Mouse (Mus musculus) CH12.LX (cell line): ENCODE measurements around the gene Neurod2. TPM values are rescaled to one million over a fixed set of nuclear protein-coding genes. Genes with fewer than 3 reads are reported as not detected.
A peak's percentile ranks its signal among the peaks of the same experiment; 100 is the strongest.

Experiments used
- DNase-seq: peaks from one replicate; pipeline ENCODE4 v3.0.0-alpha.2; 2013; ENCODE audit errors: extremely low read depth
- H3K27ac ChIP-seq: 2 replicates; pipeline ENCODE4 v1.5.1; 2012; ENCODE audit warnings: low read depth, mild to moderate bottlenecking, control low read depth, moderate library complexity; ENCODE audit not compliant: insufficient read depth
- H3K27me3 ChIP-seq: replicated peaks from 2 replicates; pipeline ENCODE3; 2012; ENCODE audit warnings: inconsistent platforms
- H3K36me3 ChIP-seq, 2 experiments: replicated peaks in 1 of 2; 2 replicates each; pipeline versions ENCODE3 to v1.6.1; 2012; ENCODE audit warnings: inconsistent platforms in 1 of 2, low read length in 1 of 2, mild to moderate bottlenecking in 1 of 2, mixed read lengths in 1 of 2, moderate library complexity in 1 of 2; ENCODE audit not compliant: control insufficient read depth in 1 of 2, insufficient read depth in 1 of 2
- H3K4me1 ChIP-seq, 2 experiments: 2 replicates each; pipeline ENCODE4 v1.6.1; 2012; ENCODE audit warnings: inconsistent platforms in 1 of 2, moderate library complexity in 1 of 2; ENCODE audit not compliant: insufficient read depth in 2 of 2, control insufficient read depth in 1 of 2
- H3K4me2 ChIP-seq: 2 replicates; pipeline ENCODE4 v1.6.1; 2012; ENCODE audit warnings: low read depth, mild to moderate bottlenecking, control low read depth; ENCODE audit not compliant: poor library complexity, insufficient read depth, severe bottlenecking
- H3K4me3 ChIP-seq, 3 experiments: fragments of 150-350 bp in 1 of 3; sonication (generic) in 1 of 3; replicated peaks in 1 of 3; 2 replicates each; pipeline versions ENCODE3 to v1.5.1; 2011 to 2012; ENCODE audit warnings: low read depth in 2 of 3, low read length in 2 of 3, mild to moderate bottlenecking in 2 of 3, moderate library complexity in 2 of 3, control low read depth in 1 of 3, improper control_type of control experiment in 1 of 3, inconsistent platforms in 1 of 3, mixed read lengths in 1 of 3; ENCODE audit not compliant: poor library complexity in 1 of 3
- H3K79me2 ChIP-seq: replicated peaks from 2 replicates; pipeline ENCODE4 v1.6.1; 2012; ENCODE audit warnings: mild to moderate bottlenecking, moderate library complexity; ENCODE audit not compliant: control insufficient read depth, poor library complexity, insufficient read depth, severe bottlenecking; ENCODE audit errors: extremely low read depth
- H3K9ac ChIP-seq: 2 replicates; pipeline ENCODE4 v1.6.1; 2012; ENCODE audit warnings: low read depth, mild to moderate bottlenecking, control low read depth, moderate library complexity; ENCODE audit not compliant: insufficient read depth
- H3K9me3 ChIP-seq: replicated peaks from 2 replicates; pipeline ENCODE3; 2012; ENCODE audit warnings: low read length, inconsistent platforms, mixed read lengths
- BHLHE40 ChIP-seq: IDR thresholded peaks from 2 replicates; pipeline ENCODE4 v1.6.1; 2011; ENCODE audit warnings: mild to moderate bottlenecking, low read depth, low read length, improper control_type of control experiment
- CHD1 ChIP-seq: IDR thresholded peaks from 2 replicates; pipeline ENCODE4 v1.6.1; 2012; ENCODE audit warnings: low read depth, low read length, improper control_type of control experiment, inconsistent platforms
- CHD2 ChIP-seq: IDR thresholded peaks from 2 replicates; pipeline ENCODE4 v1.6.1; 2011; ENCODE audit warnings: low read length, improper control_type of control experiment
- CTCF ChIP-seq, 2 experiments: IDR thresholded peaks in 1 of 2; conservative IDR thresholded peaks in 1 of 2; 2 replicates each; pipeline ENCODE4 v1.5.1; 2011 to 2012; ENCODE audit warnings: low read depth in 2 of 2, low read length in 2 of 2, improper control_type of control experiment in 1 of 2, inconsistent platforms in 1 of 2, mild to moderate bottlenecking in 1 of 2, moderate library complexity in 1 of 2
- E2F4 ChIP-seq: IDR thresholded peaks from 2 replicates; pipeline ENCODE4 v1.6.1; 2011; ENCODE audit warnings: low read depth, low read length, improper control_type of control experiment; ENCODE audit not compliant: insufficient replicate concordance
- ELF1 ChIP-seq: IDR thresholded peaks from 2 replicates; pipeline ENCODE4 v1.6.1; 2014; ENCODE audit warnings: low read depth, mild to moderate bottlenecking, inconsistent platforms, low read length, improper control_type of control experiment
- EP300 ChIP-seq: IDR thresholded peaks from 2 replicates; pipeline ENCODE4 v1.6.1; 2011; ENCODE audit warnings: low read length, improper control_type of control experiment
- ETS1 ChIP-seq: conservative IDR thresholded peaks from 2 replicates; pipeline ENCODE4 v1.6.1; 2012; ENCODE audit warnings: low read depth, mild to moderate bottlenecking, inconsistent platforms, low read length, improper control_type of control experiment, moderate library complexity
- GABPA ChIP-seq: IDR thresholded peaks from 2 replicates; pipeline ENCODE4 v1.6.1; 2012; ENCODE audit warnings: low read depth, low read length, improper control_type of control experiment, inconsistent platforms; ENCODE audit not compliant: insufficient replicate concordance
- HCFC1 ChIP-seq: IDR thresholded peaks from 2 replicates; pipeline ENCODE4 v1.6.1; 2012; ENCODE audit warnings: low read depth, mild to moderate bottlenecking, inconsistent platforms, low read length, improper control_type of control experiment
- IRF4 ChIP-seq: IDR thresholded peaks from 2 replicates; pipeline ENCODE4 v1.6.1; 2014; ENCODE audit warnings: low read depth, mild to moderate bottlenecking, inconsistent platforms, low read length, improper control_type of control experiment
- JUN ChIP-seq: IDR thresholded peaks from 2 replicates; pipeline ENCODE4 v1.6.1; 2011; ENCODE audit warnings: low read depth, mild to moderate bottlenecking, low read length, improper control_type of control experiment, moderate library complexity; ENCODE audit not compliant: insufficient read depth
- JUND ChIP-seq: conservative IDR thresholded peaks from 2 replicates; pipeline ENCODE4 v1.6.1; 2011; ENCODE audit warnings: low read depth, low read length, improper control_type of control experiment
- KAT2A ChIP-seq: IDR thresholded peaks from 2 replicates; pipeline ENCODE4 v1.6.1; 2012; ENCODE audit warnings: low read length, improper control_type of control experiment, inconsistent platforms; ENCODE audit not compliant: insufficient replicate concordance
- MAFK ChIP-seq: IDR thresholded peaks from 2 replicates; pipeline ENCODE4 v1.6.1; 2011; ENCODE audit warnings: low read length, improper control_type of control experiment; ENCODE audit not compliant: insufficient replicate concordance
- MAX ChIP-seq: IDR thresholded peaks from 2 replicates; pipeline ENCODE4 v1.6.1; 2011; ENCODE audit warnings: low read length, improper control_type of control experiment
- MAZ ChIP-seq: IDR thresholded peaks from 2 replicates; pipeline ENCODE4 v1.6.1; 2012; ENCODE audit warnings: low read depth, mild to moderate bottlenecking, inconsistent platforms, low read length, improper control_type of control experiment, moderate library complexity
- MEF2A ChIP-seq: IDR thresholded peaks from 2 replicates; pipeline ENCODE4 v1.6.1; 2014; ENCODE audit warnings: low read depth, mild to moderate bottlenecking, inconsistent platforms, low read length, improper control_type of control experiment, borderline replicate concordance
- MXI1 ChIP-seq: IDR thresholded peaks from 2 replicates; pipeline ENCODE4 v1.6.1; 2011; ENCODE audit warnings: mild to moderate bottlenecking, low read depth, low read length, improper control_type of control experiment
- MYC ChIP-seq: IDR thresholded peaks from 2 replicates; pipeline ENCODE4 v1.6.1; 2011; ENCODE audit warnings: low read depth, mild to moderate bottlenecking, improper control_type of control experiment, low read length
- NELFE ChIP-seq: IDR thresholded peaks from 2 replicates; pipeline ENCODE4 v1.6.1; 2011; ENCODE audit warnings: low read depth, low read length, improper control_type of control experiment
- NRF1 ChIP-seq: IDR thresholded peaks from 2 replicates; pipeline ENCODE4 v1.6.1; 2014; ENCODE audit warnings: low read depth, mild to moderate bottlenecking, inconsistent platforms, low read length, improper control_type of control experiment, moderate library complexity
- PAX5 ChIP-seq: IDR thresholded peaks from 2 replicates; pipeline ENCODE4 v1.6.1; 2012; ENCODE audit warnings: low read length, inconsistent platforms, mixed read lengths
- POLR2A ChIP-seq: IDR thresholded peaks from 2 replicates; pipeline ENCODE4 v1.6.1; 2011; ENCODE audit warnings: low read depth, mild to moderate bottlenecking, improper control_type of control experiment, low read length
- POLR2AphosphoS2 ChIP-seq: IDR thresholded peaks from 2 replicates; pipeline ENCODE4 v1.6.1; 2011; ENCODE audit warnings: low read depth, low read length, improper control_type of control experiment
- RAD21 ChIP-seq: IDR thresholded peaks from 2 replicates; pipeline ENCODE4 v1.6.1; 2011; ENCODE audit warnings: low read depth, mild to moderate bottlenecking, low read length, improper control_type of control experiment, moderate library complexity
- RCOR1 ChIP-seq: conservative IDR thresholded peaks from 2 replicates; pipeline ENCODE4 v1.6.1; 2012; ENCODE audit warnings: low read depth, mild to moderate bottlenecking, inconsistent platforms, low read length, improper control_type of control experiment
- SIN3A ChIP-seq: IDR thresholded peaks from 2 replicates; pipeline ENCODE4 v1.6.1; 2012; ENCODE audit warnings: low read length, improper control_type of control experiment, inconsistent platforms
- SMC3 ChIP-seq: IDR thresholded peaks from 2 replicates; pipeline ENCODE4 v1.6.1; 2011; ENCODE audit warnings: low read depth, low read length, improper control_type of control experiment
- TBP ChIP-seq: conservative IDR thresholded peaks from 2 replicates; pipeline ENCODE4 v1.6.1; 2011; ENCODE audit warnings: low read depth, low read length, improper control_type of control experiment
- TCF12 ChIP-seq: IDR thresholded peaks from 2 replicates; pipeline ENCODE4 v1.6.1; 2014; ENCODE audit warnings: low read depth, mild to moderate bottlenecking, inconsistent platforms, low read length, improper control_type of control experiment
- UBTF ChIP-seq: IDR thresholded peaks from 2 replicates; pipeline ENCODE4 v1.6.1; 2012; ENCODE audit warnings: low read depth, mild to moderate bottlenecking, inconsistent platforms, low read length, improper control_type of control experiment, moderate library complexity
- USF1 ChIP-seq: IDR thresholded peaks from 2 replicates; pipeline ENCODE4 v1.6.1; 2014; ENCODE audit warnings: low read depth, mild to moderate bottlenecking, inconsistent platforms, low read length, improper control_type of control experiment
- USF2 ChIP-seq: conservative IDR thresholded peaks from 2 replicates; pipeline ENCODE4 v1.6.1; 2011; ENCODE audit warnings: low read depth, low read length, improper control_type of control experiment
- ZC3H11A ChIP-seq: IDR thresholded peaks from 2 replicates; pipeline ENCODE4 v1.6.1; 2012; ENCODE audit warnings: low read depth, mild to moderate bottlenecking, inconsistent platforms, low read length, improper control_type of control experiment
- ZKSCAN1 ChIP-seq: IDR thresholded peaks from 2 replicates; pipeline ENCODE4 v1.6.1; 2012; ENCODE audit warnings: low read depth, inconsistent platforms, low read length, improper control_type of control experiment, borderline replicate concordance
- ZMIZ1 ChIP-seq: IDR thresholded peaks from 2 replicates; pipeline ENCODE4 v1.6.1; 2012; ENCODE audit warnings: low read depth, mild to moderate bottlenecking, inconsistent platforms, low read length, improper control_type of control experiment
- ZNF384 ChIP-seq: IDR thresholded peaks from 2 replicates; pipeline ENCODE4 v1.6.1; 2012; ENCODE audit warnings: low read depth, low read length, improper control_type of control experiment, inconsistent platforms
- dilution Hi-C: fragments of 300-500 bp; cut with MboI; formaldehyde crosslinking; loops from 2 replicates; pipeline ENCODE4 v1.14.3; 2020; ENCODE audit warnings: low sequenced_read_pairs; ENCODE audit not compliant: extremely low pct_unique_long_range_greater_than_20kb, extremely low pct_ligation_motif_present
- in situ Hi-C: fragments of 300-500 bp; cut with MboI; formaldehyde crosslinking; loops from 3 replicates; pipeline ENCODE4 v1.14.3; 2019; ENCODE audit warnings: low sequenced_read_pairs, low pct_ligation_motif_present, low pct_unique_long_range_greater_than_20kb, mixed read lengths
- polyA plus RNA-seq: library from polyadenylated mRNA; unstranded; fragments of >175 nt; gene quantifications from 2 replicates; pipeline ENCODE4 v1.2.1, GENCODE M21; 2012; ENCODE audit warnings: low read depth; ENCODE audit not compliant: insufficient read length
- total RNA-seq, 2 experiments: library from RNA; depleted of rRNA; stranded (reverse); fragments of 300-350 nt in 1 of 2; fragments of >200 nt in 1 of 2; gene quantifications; 2 replicates each; pipeline ENCODE4 v1.2.3; 2012 to 2014

Neurod2 gene
- total and polyA plus RNA-seq, 3 experiments = not detected

DNA sequence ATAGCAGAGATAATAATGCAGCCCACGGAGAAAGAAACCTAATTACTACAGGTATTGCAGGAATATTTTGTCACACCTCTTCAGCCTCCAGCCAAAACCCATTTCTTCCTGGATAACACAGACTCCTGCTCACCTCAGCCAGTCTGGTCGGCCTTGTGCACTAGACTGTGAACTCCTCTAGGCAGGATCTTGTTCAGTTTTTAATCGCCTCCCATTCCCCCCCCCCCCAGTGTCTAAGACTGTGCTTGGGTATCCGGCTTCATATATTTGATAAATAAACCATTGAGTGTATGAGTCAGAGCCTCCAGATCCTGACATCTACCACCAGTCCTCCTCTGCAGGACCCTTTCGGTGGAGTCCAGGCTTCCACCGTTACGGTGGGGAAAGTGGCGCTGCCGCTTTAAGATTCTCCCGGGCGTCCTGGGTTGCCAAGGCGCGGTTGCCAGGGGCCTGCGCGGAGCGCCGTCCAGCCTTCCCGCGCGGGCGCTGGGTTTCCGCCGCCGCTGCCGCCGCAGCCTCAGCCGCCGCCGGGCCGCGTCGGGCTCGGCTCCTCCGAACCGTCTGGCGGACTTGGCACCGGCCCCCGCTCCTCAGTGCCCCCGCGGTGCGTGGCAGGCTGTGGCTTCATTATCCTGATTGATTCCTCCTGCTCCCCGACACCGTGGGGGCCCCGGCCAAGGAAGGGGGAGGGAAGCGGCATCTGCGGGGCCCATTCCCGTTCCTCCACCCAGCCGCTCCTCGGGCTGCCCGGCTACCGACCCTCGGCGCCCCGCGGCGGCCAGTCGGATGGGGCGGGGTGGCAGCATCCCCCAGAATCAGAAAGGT, 35.0 kb downstream of the Neurod2 start:
- peak; percentile 28 for DNase-seq
- dilution Hi-C loops (no loop called here), in situ Hi-C loops (no loop called here)
- no peaks in the 10 kb centered on the region for H3K79me2 ChIP-seq
- no peaks in the 10 kb centered on the region for H3K36me3 ChIP-seq
- H3K27ac ChIP-seq = no peak overlapping the region
- H3K27me3 ChIP-seq = peaks cover 82% of the 10 kb centered on the region
- H3K9ac ChIP-seq = peak overlapping the region; percentile 77
- H3K9me3 ChIP-seq = no peaks in the 10 kb centered on the region
- TF ChIP-seq NRF1 (peak; percentile 76), JUN (no peak), ZKSCAN1 (no peak), ETS1 (no peak), ZNF384 (no peak), CHD2 (no peak), NELFE (no peak), RCOR1 (no peak), TBP (no peak), SIN3A (peak; percentile 81), POLR2A (peak; percentile 62; the same call in 1 of the 2 replicates), MAFK (no peak), USF1 (no peak), BHLHE40 (no peak), PAX5 (no peak), MAZ (no peak), IRF4 (no peak), MXI1 (peak; percentile 97), CTCF (conservative IDR thresholded peaks at IDR 0.05 in 1 of 2, IDR thresholded peaks at IDR 0.05 in 1 of 2; ENCODE audit: low read depth in 2 of 2, low read length in 2 of 2) (no peak), USF2 (no peak), EP300 (no peak), MEF2A (no peak; the same call in 1 of the 2 replicates), KAT2A (no peak), ZC3H11A (no peak), GABPA (no peak), TCF12 (peak; percentile 14; the same call in 1 of the 2 replicates), MYC (no peak), E2F4 (no peak), ZMIZ1 (no peak), HCFC1 (no peak), JUND (no peak), SMC3 (no peak), MAX (no peak), UBTF (peak; percentile 89), RAD21 (no peak), ELF1 (peak; percentile 51), CHD1 (no peak), POLR2AphosphoS2 (no peak)
- peak overlapping the region; percentile 70 for H3K4me2 ChIP-seq
- H3K4me3 ChIP-seq = peak overlapping the region; percentile 28 to 87 (median 45)
- H3K4me1 ChIP-seq = peaks cover 5 to 22% of the 10 kb centered on the region in 2 experiments
